Mouse (Mus musculus): ENCODE results near the gene Ntrk3. TPM values are rescaled to one million over a fixed set of nuclear protein-coding genes. Genes with fewer than 3 reads are reported as not detected.

Gene Ntrk3
- total and polyA plus RNA-seq, 2 experiments = 0.09 to 0.38 TPM

GRCm38 (mm10) chr7:78754458-78755000 lies 16.7 kb upstream of the Ntrk3 start:
- no peaks in the 10 kb centered on the region for H3K4me1 ChIP-seq (ENCODE audit: control insufficient read depth, insufficient read depth, low read length)
- H3K9ac ChIP-seq (ENCODE audit: low read depth, low read length) = no peak overlapping the region
- H3K36me3 ChIP-seq (ENCODE audit: control insufficient read depth, insufficient read depth, low read length) = no peaks in the 10 kb centered on the region
- no peaks in the 10 kb centered on the region for H3K27me3 ChIP-seq (ENCODE audit: control insufficient read depth, insufficient read depth, low read length)
- no peak overlapping the region for H3K27ac ChIP-seq (replicated peaks; ENCODE audit: insufficient read depth, low read depth, low read length)
- TF ChIP-seq POLR2A (IDR thresholded peaks at IDR 0.05; ENCODE audit: extremely low read depth, insufficient read depth, low read length) (no peak), CTCF (IDR thresholded peaks at IDR 0.05; ENCODE audit: low read depth, low read length) (no peak)
- no peaks in the 10 kb centered on the region for H3K79me2 ChIP-seq (ENCODE audit: control insufficient read depth, insufficient read depth, low read length)
- 67% methylated on average over 8 of the region's 8 CpGs for WGBS
- no peak overlapping the region for H3K4me3 ChIP-seq (ENCODE audit: insufficient read depth, low read depth, low read length)
- DNase-seq (ENCODE audit: extremely low read depth, low read depth, low spot score) = no peak

- no peaks in the 10 kb centered on the region for H3K79me2 ChIP-seq (ENCODE audit: control insufficient read depth, insufficient read depth, low read length)
- no peak overlapping the region for H3K4me3 ChIP-seq (ENCODE audit: insufficient read depth, low read depth, low read length)
- H3K27ac ChIP-seq (replicated peaks; ENCODE audit: insufficient read depth, low read depth, low read length) = no peak overlapping the region
- 72% methylated on average over 7 of the region's 7 CpGs for WGBS
- no peak for TF ChIP-seq POLR2A (IDR thresholded peaks at IDR 0.05; ENCODE audit: extremely low read depth, insufficient read depth, low read length)
- no peak for TF ChIP-seq CTCF (IDR thresholded peaks at IDR 0.05; ENCODE audit: low read depth, low read length)
- no peaks in the 10 kb centered on the region for H3K27me3 ChIP-seq (ENCODE audit: control insufficient read depth, insufficient read depth, low read length)
- no peak for DNase-seq (ENCODE audit: extremely low read depth, low read depth, low spot score)
- H3K36me3 ChIP-seq (ENCODE audit: control insufficient read depth, insufficient read depth, low read length) = no peaks in the 10 kb centered on the region
- H3K9ac ChIP-seq (ENCODE audit: low read depth, low read length) = no peak overlapping the region
- H3K4me1 ChIP-seq (ENCODE audit: control insufficient read depth, insufficient read depth, low read length) = no peaks in the 10 kb centered on the region
Observed at GRCm38 (mm10) chr7:78753752-78754457, 16.1 kb upstream of the Ntrk3 start.

- H3K27ac ChIP-seq (replicated peaks; ENCODE audit: insufficient read depth, low read depth, low read length) = no peak overlapping the region
- TF ChIP-seq POLR2A (IDR thresholded peaks at IDR 0.05; ENCODE audit: extremely low read depth, insufficient read depth, low read length) (no peak), CTCF (IDR thresholded peaks at IDR 0.05; ENCODE audit: low read depth, low read length) (no peak)
- H3K79me2 ChIP-seq (ENCODE audit: control insufficient read depth, insufficient read depth, low read length) = no peaks in the 10 kb centered on the region
- no peak for DNase-seq (ENCODE audit: extremely low read depth, low read depth, low spot score)
- no peak overlapping the region for H3K4me3 ChIP-seq (ENCODE audit: insufficient read depth, low read depth, low read length)
- H3K9ac ChIP-seq (ENCODE audit: low read depth, low read length) = no peak overlapping the region
- WGBS = 84% methylated on average over 4 of the region's 4 CpGs
- H3K27me3 ChIP-seq (ENCODE audit: control insufficient read depth, insufficient read depth, low read length) = no peaks in the 10 kb centered on the region; the same call in 1 of the 2 replicates
- no peaks in the 10 kb centered on the region for H3K4me1 ChIP-seq (ENCODE audit: control insufficient read depth, insufficient read depth, low read length)
- H3K36me3 ChIP-seq (ENCODE audit: control insufficient read depth, insufficient read depth, low read length) = no peaks in the 10 kb centered on the region
Observed at GRCm38 (mm10) chr7:78752961-78753360, 15.1 kb upstream of the Ntrk3 start.

GRCm38 (mm10) chr7:78743731-78744385 lies 6.0 kb upstream of the Ntrk3 start:
- H3K27ac ChIP-seq (replicated peaks; ENCODE audit: insufficient read depth, low read depth, low read length) = no peak overlapping the region
- no peaks in the 10 kb centered on the region for H3K4me1 ChIP-seq (ENCODE audit: control insufficient read depth, insufficient read depth, low read length)
- DNase-seq (ENCODE audit: extremely low read depth, low read depth, low spot score) = no peak
- H3K27me3 ChIP-seq (ENCODE audit: control insufficient read depth, insufficient read depth, low read length) = no peaks in the 10 kb centered on the region; the same call in 1 of the 2 replicates
- H3K79me2 ChIP-seq (ENCODE audit: control insufficient read depth, insufficient read depth, low read length) = no peaks in the 10 kb centered on the region
- no peak overlapping the region for H3K4me3 ChIP-seq (ENCODE audit: insufficient read depth, low read depth, low read length)
- TF ChIP-seq CTCF (IDR thresholded peaks at IDR 0.05; ENCODE audit: low read depth, low read length) (no peak), POLR2A (IDR thresholded peaks at IDR 0.05; ENCODE audit: extremely low read depth, insufficient read depth, low read length) (no peak)
- 81% methylated on average over 5 of the region's 5 CpGs for WGBS
- H3K36me3 ChIP-seq (ENCODE audit: control insufficient read depth, insufficient read depth, low read length) = no peaks in the 10 kb centered on the region
- no peak overlapping the region for H3K9ac ChIP-seq (ENCODE audit: low read depth, low read length)

GRCm38 (mm10) chr7:78739351-78740000 lies 1.7 kb upstream of the Ntrk3 start:
- Histone ChIP-seq H3K4me1 (ENCODE audit: control insufficient read depth, insufficient read depth, low read length) (no peaks in the 10 kb centered on the region), H3K9ac (ENCODE audit: low read depth, low read length) (no peak overlapping the region), H3K36me3 (ENCODE audit: control insufficient read depth, insufficient read depth, low read length) (no peaks in the 10 kb centered on the region), H3K27ac (replicated peaks; ENCODE audit: insufficient read depth, low read depth, low read length) (no peak overlapping the region), H3K27me3 (ENCODE audit: control insufficient read depth, insufficient read depth, low read length) (no peaks in the 10 kb centered on the region), H3K4me3 (ENCODE audit: insufficient read depth, low read depth, low read length) (no peak overlapping the region), H3K79me2 (ENCODE audit: control insufficient read depth, insufficient read depth, low read length) (no peaks in the 10 kb centered on the region)
- 82% methylated on average over 8 of the region's 8 CpGs for WGBS
- TF ChIP-seq POLR2A (IDR thresholded peaks at IDR 0.05; ENCODE audit: extremely low read depth, insufficient read depth, low read length) (no peak), CTCF (IDR thresholded peaks at IDR 0.05; ENCODE audit: low read depth, low read length) (no peak)
- no peak for DNase-seq (ENCODE audit: extremely low read depth, low read depth, low spot score)

Data from liver, adult 2 months (tissue).